Mouse (Mus musculus) E14TG2a.4 (cell line): Measurements from ENCODE around the gene Maml3.

Source experiments
- H3K27me3 ChIP-seq: 2 replicates; pipeline ENCODE4 v1.6.1; 2014; ENCODE audit warnings: low read length, control low read depth; ENCODE audit not compliant: insufficient read depth
- H3K36me3 ChIP-seq: 2 replicates; pipeline ENCODE4 v1.6.1; 2014; ENCODE audit warnings: low read length, control low read depth; ENCODE audit not compliant: insufficient read depth
- H3K4me1 ChIP-seq: replicated peaks from 2 replicates; pipeline ENCODE4 v1.6.1; 2014; ENCODE audit warnings: low read depth, low read length, control low read depth
- H3K4me3 ChIP-seq: replicated peaks from 2 replicates; pipeline ENCODE4 v1.5.1; 2014; ENCODE audit warnings: mild to moderate bottlenecking, low read length
- H3K9me3 ChIP-seq: 2 replicates; pipeline ENCODE4 v1.6.1; 2014; ENCODE audit warnings: low read length, control low read depth
- CTCF ChIP-seq: conservative IDR thresholded peaks from 2 replicates; pipeline ENCODE4 v1.5.1; 2014; ENCODE audit warnings: low read length
- NANOG ChIP-seq: IDR thresholded peaks from 2 replicates; pipeline ENCODE4 v1.6.1; 2014; ENCODE audit warnings: borderline replicate concordance, low read length, mixed read lengths
- POU5F1 ChIP-seq: IDR thresholded peaks from 2 replicates; pipeline ENCODE4 v1.6.1; 2014; ENCODE audit warnings: low read length, borderline replicate concordance

Gene Maml3

DNA sequence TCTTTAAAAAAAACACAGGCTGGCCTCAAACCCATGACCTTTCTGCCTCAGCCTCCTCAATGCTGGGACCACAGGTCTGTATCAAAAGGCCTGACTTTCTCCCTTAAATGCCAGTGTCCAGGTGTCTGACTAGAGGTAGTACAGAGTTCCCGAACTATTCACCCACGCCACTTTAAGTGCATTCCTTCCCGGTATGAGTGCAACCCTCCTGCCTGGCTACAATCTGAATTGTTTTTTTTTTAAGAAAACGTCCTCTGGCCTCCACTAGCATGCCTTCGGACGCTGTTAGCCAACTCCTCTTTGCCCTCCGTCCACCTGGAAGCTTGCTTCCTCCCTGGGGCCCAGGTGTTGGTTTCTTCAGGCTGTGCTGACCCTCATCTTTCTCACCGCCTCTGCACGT is 260.6 kb downstream of the Maml3 start:
- no peaks in the 10 kb centered on the region for H3K27me3 ChIP-seq
- H3K36me3 ChIP-seq: no peaks in the 10 kb centered on the region
- H3K4me3 ChIP-seq: no peak overlapping the region
- H3K4me1 ChIP-seq: peaks cover 6% of the 10 kb centered on the region; the same call in 1 of the 2 replicates
- TF ChIP-seq CTCF (no peak), POU5F1 (no peak), NANOG (no peak)
- no peaks in the 10 kb centered on the region for H3K9me3 ChIP-seq

DNA sequence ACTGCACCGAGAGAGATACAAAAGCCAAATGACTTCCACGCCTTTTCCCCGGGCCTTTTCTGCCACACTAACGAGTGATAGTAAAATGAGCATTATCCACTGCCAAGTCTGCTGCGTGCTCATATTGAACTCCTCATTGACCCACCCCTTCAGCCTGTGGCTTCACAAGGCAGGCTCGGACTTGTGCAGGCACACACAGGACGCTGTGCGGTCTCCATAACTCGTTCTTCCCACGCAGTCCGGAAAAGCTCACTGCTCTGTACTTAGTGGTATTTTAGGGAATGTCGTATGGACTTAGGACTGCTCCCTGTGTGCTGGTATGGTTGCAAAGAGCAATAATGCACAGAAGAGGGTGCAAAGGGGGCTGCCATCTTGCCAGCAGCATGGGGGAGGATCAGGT is 262.7 kb downstream of the Maml3 start:
- Histone ChIP-seq H3K27me3 (no peaks in the 10 kb centered on the region), H3K4me3 (no peak overlapping the region), H3K9me3 (no peaks in the 10 kb centered on the region), H3K36me3 (no peaks in the 10 kb centered on the region), H3K4me1 (peaks cover 5% of the 10 kb centered on the region; the same call in 1 of the 2 replicates)
- TF ChIP-seq CTCF: no peak

DNA sequence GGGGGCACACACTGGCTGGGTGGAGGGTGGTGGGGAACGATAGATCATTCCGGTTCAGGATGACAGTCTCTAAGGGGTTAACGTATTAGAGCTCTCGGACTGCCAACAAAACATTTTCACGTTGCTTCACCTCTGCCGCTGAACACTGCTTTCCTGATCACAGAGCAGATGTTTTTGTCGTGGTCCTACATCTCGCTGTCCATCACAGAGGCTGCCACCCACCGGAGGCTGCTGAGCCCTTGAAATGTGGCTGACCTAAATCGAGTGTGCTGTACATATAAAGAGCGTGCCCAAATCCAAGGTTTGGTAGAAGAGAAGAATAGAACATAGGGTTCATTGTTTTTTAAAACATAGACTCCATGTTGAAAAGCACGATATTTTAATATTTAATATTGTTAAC is 263.3 kb downstream of the Maml3 start:
- Histone ChIP-seq H3K9me3 (no peaks in the 10 kb centered on the region), H3K4me1 (peaks cover 5% of the 10 kb centered on the region; the same call in 1 of the 2 replicates), H3K4me3 (no peak overlapping the region), H3K36me3 (no peaks in the 10 kb centered on the region), H3K27me3 (no peaks in the 10 kb centered on the region)
- no peak for TF ChIP-seq POU5F1
- no peak for TF ChIP-seq CTCF
- no peak for TF ChIP-seq NANOG

DNA sequence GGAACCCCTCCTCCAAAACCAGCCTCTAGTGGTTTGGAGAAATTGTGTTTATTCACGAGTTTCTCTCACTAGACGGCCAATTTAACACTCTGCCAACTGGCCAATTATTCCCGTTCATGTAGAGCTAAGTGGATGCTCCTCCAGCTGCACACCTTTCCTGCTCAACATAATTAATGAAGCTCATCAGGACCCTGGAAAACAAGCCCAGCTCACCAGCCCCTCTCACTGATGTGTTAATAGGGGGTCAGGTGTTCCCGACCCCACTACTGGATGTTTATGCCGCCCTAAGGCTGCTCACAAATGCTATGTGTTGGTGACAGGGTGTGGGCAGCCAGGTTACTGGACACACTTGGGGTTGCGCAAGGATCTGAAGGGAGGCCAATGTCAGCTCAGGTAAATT is 263.7 kb downstream of the Maml3 start:
- H3K9me3 ChIP-seq: no peaks in the 10 kb centered on the region
- H3K27me3 ChIP-seq: no peaks in the 10 kb centered on the region
- TF ChIP-seq NANOG (no peak), CTCF (no peak), POU5F1 (no peak)
- H3K4me1 ChIP-seq: peaks cover 5% of the 10 kb centered on the region; the same call in 1 of the 2 replicates
- no peak overlapping the region for H3K4me3 ChIP-seq
- no peaks in the 10 kb centered on the region for H3K36me3 ChIP-seq

DNA sequence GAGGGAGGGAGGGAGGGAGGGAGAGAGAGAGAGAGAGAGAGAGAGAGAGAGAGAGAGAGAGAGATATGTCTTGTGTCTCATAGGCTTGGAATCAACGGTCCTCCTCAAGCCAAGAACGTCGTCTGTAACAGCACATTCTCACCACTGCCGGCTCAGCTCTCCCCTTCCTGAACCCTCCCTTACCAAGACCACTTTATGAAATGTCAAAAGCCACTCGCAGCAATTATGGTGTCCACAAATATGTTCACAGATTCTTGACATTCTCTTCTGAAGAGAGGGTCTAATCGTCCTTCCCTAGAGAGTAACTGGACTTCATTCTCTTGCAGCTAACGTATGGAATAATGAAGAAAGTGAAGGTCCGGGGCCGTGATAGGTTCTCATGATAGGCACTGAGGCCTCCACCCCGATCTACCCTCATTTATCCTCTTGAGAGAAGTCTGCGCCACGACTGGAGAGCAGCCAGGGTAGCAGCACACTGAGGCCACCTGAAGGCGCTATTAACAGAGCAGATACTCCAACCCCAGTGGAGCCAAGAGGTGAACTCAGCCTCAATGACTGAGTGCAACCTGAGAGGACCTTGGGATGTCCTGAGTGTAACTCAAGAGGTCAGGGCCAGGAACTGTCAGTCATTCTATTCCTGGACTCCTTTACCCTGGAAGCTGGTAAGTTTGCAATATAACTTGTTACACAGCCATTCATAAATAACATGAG is 264.6 kb downstream of the Maml3 start:
- Histone ChIP-seq H3K9me3 (no peaks in the 10 kb centered on the region), H3K4me3 (no peak overlapping the region), H3K27me3 (no peaks in the 10 kb centered on the region), H3K36me3 (no peaks in the 10 kb centered on the region), H3K4me1 (peaks cover 5% of the 10 kb centered on the region; the same call in 1 of the 2 replicates)
- TF ChIP-seq CTCF (no peak), NANOG (no peak), POU5F1 (no peak)

DNA sequence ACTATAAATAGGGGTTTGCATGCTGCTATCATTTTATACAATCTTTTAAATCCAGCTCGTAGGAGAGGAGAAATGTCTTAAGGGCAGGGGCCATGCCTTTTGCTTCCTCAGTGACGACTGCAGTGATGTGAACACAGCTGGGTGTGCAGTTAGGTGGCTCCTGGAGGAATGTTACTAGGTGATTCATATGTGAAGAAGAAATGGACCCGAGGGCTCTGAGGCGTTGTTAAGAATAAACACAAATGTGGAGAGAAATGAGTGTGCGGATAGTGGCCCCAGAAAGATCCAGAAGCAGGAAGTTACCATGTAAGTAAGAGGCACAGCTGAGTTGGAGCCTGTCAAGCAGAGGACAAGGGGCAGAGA is 265.5 kb downstream of the Maml3 start:
- Histone ChIP-seq H3K27me3 (no peaks in the 10 kb centered on the region), H3K9me3 (no peaks in the 10 kb centered on the region), H3K4me1 (peaks cover 5% of the 10 kb centered on the region; the same call in 1 of the 2 replicates), H3K36me3 (no peaks in the 10 kb centered on the region), H3K4me3 (no peak overlapping the region)
- no peak for TF ChIP-seq POU5F1
- TF ChIP-seq CTCF: no peak
- TF ChIP-seq NANOG: no peak

GRCm38 (mm10) chr3:51838696-51839352 is 266.1 kb downstream of the Maml3 start:
- H3K36me3 ChIP-seq: no peaks in the 10 kb centered on the region
- H3K9me3 ChIP-seq: no peaks in the 10 kb centered on the region
- TF ChIP-seq POU5F1: no peak
- H3K4me1 ChIP-seq: peaks cover 5% of the 10 kb centered on the region; the same call in 1 of the 2 replicates
- no peak overlapping the region for H3K4me3 ChIP-seq
- H3K27me3 ChIP-seq: no peaks in the 10 kb centered on the region

- Histone ChIP-seq H3K4me1 (no peaks in the 10 kb centered on the region), H3K4me3 (no peak overlapping the region), H3K9me3 (no peaks in the 10 kb centered on the region), H3K36me3 (no peaks in the 10 kb centered on the region), H3K27me3 (no peaks in the 10 kb centered on the region)
- TF ChIP-seq NANOG: no peak
Observed at GRCm38 (mm10) chr3:51832985-51833384, 271.9 kb downstream of the Maml3 start.
